Mouse (Mus musculus) midbrain, embryonic 15.5 days (tissue): ENCODE data around the gene Slc8a3. TPM values are rescaled to one million over a fixed set of nuclear protein-coding genes. Genes with fewer than 3 reads are reported as not detected.

Source experiments
- ATAC-seq: fragments of 200-750 bp; cut with Nextera tagmentation; replicated peaks from 2 replicates; pipeline ENCODE4 v1.8.0; 2017; ENCODE audit warnings: moderate TSS enrichment
- H3K27ac ChIP-seq: fragments of 300-500 bp; sonication (generic); 2 replicates; pipeline ENCODE4 v1.5.1; 2015; ENCODE audit warnings: mild to moderate bottlenecking, inconsistent platforms
- H3K27me3 ChIP-seq: fragments of 300-500 bp; sonication (generic); replicated peaks from 2 replicates; pipeline ENCODE4 v1.6.1; 2015; ENCODE audit warnings: inconsistent platforms
- H3K36me3 ChIP-seq: fragments of 300-500 bp; sonication (generic); replicated peaks from 2 replicates; pipeline ENCODE4 v1.6.1; 2015; ENCODE audit warnings: inconsistent platforms
- H3K4me1 ChIP-seq: fragments of 300-500 bp; sonication (generic); 2 replicates; pipeline ENCODE4 v1.6.1; 2015; ENCODE audit warnings: inconsistent platforms
- H3K4me2 ChIP-seq: fragments of 300-500 bp; sonication (generic); 2 replicates; pipeline ENCODE4 v1.6.1; 2015; ENCODE audit warnings: inconsistent platforms, mild to moderate bottlenecking, moderate library complexity
- H3K4me3 ChIP-seq: fragments of 300-500 bp; sonication (generic); 2 replicates; pipeline ENCODE4 v1.5.1; 2015; ENCODE audit warnings: mild to moderate bottlenecking, inconsistent platforms
- H3K9ac ChIP-seq: fragments of 300-500 bp; sonication (generic); 2 replicates; pipeline ENCODE4 v1.6.1; 2015; ENCODE audit warnings: mild to moderate bottlenecking, inconsistent platforms
- H3K9me3 ChIP-seq: fragments of 300-500 bp; sonication (generic); 2 replicates; pipeline ENCODE4 v1.6.1; 2016; ENCODE audit warnings: inconsistent platforms
- WGBS: fragments of 180-500 bp; shearing (Covaris S2); methylation state at CpG from one replicate; pipeline ENCODE4 v1.1.7; 2015; ENCODE audit warnings: mixed read lengths; 5-methylcytosine and 5-hydroxymethylcytosine counted together
- polyA plus RNA-seq: library from polyadenylated mRNA; unstranded; fragments of >200 nt; fragmentation: Nextera tagmentation; extraction: Ambion mirVana; gene quantifications from 2 replicates; pipeline ENCODE4 v1.2.1, GENCODE M21; 2015

Gene Slc8a3
- polyA plus RNA-seq, 1 experiment from 2014 or later = 9.5 TPM

DNA sequence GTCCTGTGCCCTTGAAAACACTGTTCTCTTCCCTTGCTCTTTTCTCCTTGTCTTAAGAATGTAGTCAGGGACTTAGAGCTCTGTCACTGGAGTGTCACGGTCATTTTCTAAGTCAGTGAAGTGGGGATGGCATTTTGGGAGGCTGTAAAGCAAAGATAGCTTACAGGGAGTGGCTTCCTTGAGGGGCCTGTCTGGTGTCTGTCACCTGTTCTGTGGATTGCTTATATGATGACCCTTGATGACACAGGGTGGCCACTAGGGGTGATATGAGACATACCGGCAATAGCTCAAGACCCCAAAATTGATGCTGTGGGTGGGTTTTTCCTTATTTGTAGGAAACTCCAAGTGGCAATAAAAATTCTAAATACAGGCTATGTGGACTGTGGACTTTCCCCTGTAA, 164.5 kb downstream of the Slc8a3 start:
- Histone ChIP-seq H3K4me2 (no peak overlapping the region), H3K27ac (no peak overlapping the region), H3K4me1 (peaks cover 7% of the 10 kb centered on the region; the same call in 1 of the 2 replicates), H3K9ac (no peak overlapping the region), H3K9me3 (no peaks in the 10 kb centered on the region), H3K4me3 (no peak overlapping the region), H3K27me3 (no peaks in the 10 kb centered on the region), H3K36me3 (no peaks in the 10 kb centered on the region)
- 74% methylated on average over 2 of the region's 2 CpGs for WGBS
- no peak for ATAC-seq

- H3K27me3 ChIP-seq = no peaks in the 10 kb centered on the region
- no peaks in the 10 kb centered on the region for H3K36me3 ChIP-seq
- peaks cover 7% of the 10 kb centered on the region; the same call in 1 of the 2 replicates for H3K4me1 ChIP-seq
- H3K4me2 ChIP-seq = no peak overlapping the region
- no peak overlapping the region for H3K27ac ChIP-seq
- H3K4me3 ChIP-seq = no peak overlapping the region
- no peak overlapping the region for H3K9ac ChIP-seq
- no peaks in the 10 kb centered on the region for H3K9me3 ChIP-seq
- ATAC-seq = no peak
- 95% methylated on average over 7 of the region's 7 CpGs for WGBS
Observed at GRCm38 (mm10) chr12:81168031-81168430, 164.9 kb downstream of the Slc8a3 start.

DNA sequence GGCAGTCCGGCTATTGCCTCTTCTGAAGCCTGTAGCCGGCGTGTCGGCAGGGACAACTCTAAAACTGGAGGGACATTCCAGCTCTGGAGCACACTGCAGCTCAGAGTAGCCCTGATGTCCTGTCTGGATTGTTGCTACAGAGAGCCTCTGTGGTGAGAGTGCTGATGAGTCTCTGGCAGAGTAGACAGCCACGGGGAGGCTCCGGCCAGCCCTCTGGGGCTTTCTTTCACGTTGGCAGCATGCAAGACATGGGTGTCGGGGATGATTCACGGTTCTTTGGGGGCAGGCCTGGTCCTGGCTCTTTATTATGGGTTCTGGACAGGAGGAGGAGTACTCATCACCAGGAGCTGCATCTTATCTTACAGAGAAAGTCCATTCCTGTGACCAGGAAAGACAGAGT, 165.8 kb downstream of the Slc8a3 start:
- Histone ChIP-seq H3K27ac (no peak overlapping the region), H3K9ac (no peak overlapping the region)

DNA sequence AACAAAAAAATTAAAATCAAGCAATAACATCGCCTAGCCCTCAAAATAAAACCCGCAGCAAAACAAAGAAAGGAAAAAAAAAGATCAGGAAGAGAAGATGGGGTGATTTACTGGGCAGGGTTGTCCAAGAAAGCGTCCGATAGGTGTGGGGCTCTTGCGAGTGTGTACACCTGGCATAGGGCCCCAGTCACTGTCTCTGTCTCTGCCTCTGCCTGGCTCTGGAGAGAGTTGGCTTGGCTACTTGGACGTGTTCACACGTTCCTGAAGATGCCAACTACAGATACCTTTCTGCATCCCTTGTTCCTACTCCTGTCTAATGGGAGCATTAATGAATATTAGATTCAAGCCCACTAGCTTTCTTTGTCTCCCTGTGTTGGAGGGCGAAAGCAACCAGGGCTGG, 166.4 kb downstream of the Slc8a3 start:
- WGBS = 83% methylated on average over 8 of the region's 8 CpGs
- Histone ChIP-seq H3K9ac (no peak overlapping the region), H3K36me3 (no peaks in the 10 kb centered on the region), H3K27me3 (no peaks in the 10 kb centered on the region), H3K27ac (no peak overlapping the region), H3K4me2 (no peak overlapping the region), H3K9me3 (no peaks in the 10 kb centered on the region), H3K4me1 (peaks cover 7% of the 10 kb centered on the region; the same call in 1 of the 2 replicates), H3K4me3 (no peak overlapping the region)
- no peak for ATAC-seq

More for the DNA sequence above, 165.8 kb downstream of the Slc8a3 start:
- 83% methylated on average over 9 of the region's 9 CpGs for WGBS
- Histone ChIP-seq H3K4me3 (no peak overlapping the region), H3K9me3 (no peaks in the 10 kb centered on the region), H3K4me1 (peaks cover 7% of the 10 kb centered on the region; the same call in 1 of the 2 replicates), H3K4me2 (no peak overlapping the region), H3K27me3 (no peaks in the 10 kb centered on the region), H3K36me3 (no peaks in the 10 kb centered on the region)
- no peak for ATAC-seq

DNA sequence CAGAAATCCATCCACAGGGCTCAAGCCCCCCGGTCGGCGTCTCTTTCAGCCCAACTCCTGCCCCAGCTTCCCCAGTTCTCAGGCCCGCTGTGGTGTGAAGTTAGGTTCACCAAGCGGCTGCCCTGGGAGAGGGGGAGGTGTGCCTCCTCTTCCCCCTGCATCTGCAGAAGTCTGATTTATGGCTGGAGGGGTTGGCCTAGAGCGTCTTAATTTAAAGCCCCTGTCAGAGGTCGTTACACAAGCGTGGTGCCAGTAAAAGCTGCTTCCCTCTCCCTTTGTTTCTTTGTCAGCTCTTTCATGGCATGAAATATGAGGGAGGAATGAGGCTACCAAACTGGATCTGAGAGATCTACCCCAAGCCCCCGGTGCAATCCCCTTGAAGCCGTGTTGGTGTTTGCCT, 166.9 kb downstream of the Slc8a3 start:
- H3K27ac ChIP-seq = no peak overlapping the region
- H3K4me1 ChIP-seq = peaks cover 7% of the 10 kb centered on the region; the same call in 1 of the 2 replicates
- H3K9ac ChIP-seq = no peak overlapping the region
- no peaks in the 10 kb centered on the region for H3K36me3 ChIP-seq
- H3K4me3 ChIP-seq = no peak overlapping the region
- no peak for ATAC-seq
- 16% methylated on average over 10 of the region's 10 CpGs for WGBS
- H3K9me3 ChIP-seq = no peaks in the 10 kb centered on the region
- H3K4me2 ChIP-seq = no peak overlapping the region
- no peaks in the 10 kb centered on the region for H3K27me3 ChIP-seq

GRCm38 (mm10) chr12:81163566-81163965, 169.4 kb downstream of the Slc8a3 start:
- Histone ChIP-seq H3K9me3 (no peaks in the 10 kb centered on the region), H3K4me2 (no peak overlapping the region), H3K4me3 (no peak overlapping the region), H3K9ac (no peak overlapping the region), H3K36me3 (no peaks in the 10 kb centered on the region), H3K27ac (no peak overlapping the region), H3K4me1 (peaks cover 7% of the 10 kb centered on the region; the same call in 1 of the 2 replicates), H3K27me3 (no peaks in the 10 kb centered on the region)
- no peak for ATAC-seq
- WGBS = 94% methylated on average over 3 of the region's 3 CpGs

GRCm38 (mm10) chr12:81163131-81163530, 169.8 kb downstream of the Slc8a3 start:
- H3K9me3 ChIP-seq = no peaks in the 10 kb centered on the region
- H3K36me3 ChIP-seq = no peaks in the 10 kb centered on the region
- H3K4me2 ChIP-seq = no peak overlapping the region
- no peak for ATAC-seq
- H3K4me1 ChIP-seq = peaks cover 7% of the 10 kb centered on the region; the same call in 1 of the 2 replicates
- H3K9ac ChIP-seq = no peak overlapping the region
- no peak overlapping the region for H3K27ac ChIP-seq
- 68% methylated on average over 3 of the region's 3 CpGs for WGBS
- H3K4me3 ChIP-seq = no peak overlapping the region
- H3K27me3 ChIP-seq = no peaks in the 10 kb centered on the region

DNA sequence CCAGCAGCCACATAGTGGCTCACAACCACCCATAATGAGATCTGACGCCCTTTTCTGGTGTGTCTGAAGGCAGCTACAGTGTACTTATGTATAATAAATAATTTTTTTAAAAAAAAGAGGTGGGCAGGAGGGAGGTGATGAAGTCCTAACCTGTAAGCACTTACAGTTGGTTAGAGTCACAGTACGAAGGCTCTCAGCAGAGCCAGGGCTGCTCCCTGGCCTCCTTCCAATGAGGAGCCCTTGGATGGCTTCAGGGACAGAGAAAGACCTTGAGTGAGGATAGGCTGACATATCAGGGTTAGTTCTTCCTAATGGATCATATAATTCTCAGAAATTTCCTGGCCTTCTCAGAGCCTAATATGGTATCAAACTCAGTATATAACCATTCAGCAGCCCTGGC, 171.7 kb downstream of the Slc8a3 start:
- Histone ChIP-seq H3K4me1 (peaks cover 7% of the 10 kb centered on the region; the same call in 1 of the 2 replicates), H3K36me3 (no peaks in the 10 kb centered on the region), H3K27me3 (no peaks in the 10 kb centered on the region), H3K9ac (no peak overlapping the region), H3K9me3 (no peaks in the 10 kb centered on the region), H3K27ac (no peak overlapping the region), H3K4me3 (no peak overlapping the region), H3K4me2 (no peak overlapping the region)
- ATAC-seq = no peak
- 89% methylated on average over 2 of the region's 2 CpGs for WGBS

DNA sequence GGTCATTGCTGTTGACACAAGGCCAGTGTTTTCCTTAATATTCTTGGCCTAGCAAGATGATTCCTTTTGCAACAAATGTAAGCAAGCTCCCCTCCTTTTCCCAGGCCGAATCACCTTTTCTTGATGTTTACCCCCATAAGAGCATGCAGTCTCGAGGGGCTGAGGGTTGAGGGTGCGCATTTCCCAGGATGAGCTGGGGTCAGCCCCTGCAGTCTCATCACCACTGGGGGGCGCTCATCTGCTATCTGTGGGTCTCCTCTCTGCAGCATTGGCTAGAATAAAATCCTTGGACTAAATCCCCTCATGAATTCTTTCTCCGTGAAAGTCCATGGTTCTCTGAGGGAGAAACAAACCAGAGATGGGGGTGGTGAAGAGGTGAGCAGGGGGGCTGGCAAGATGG, 172.1 kb downstream of the Slc8a3 start:
- ATAC-seq = no peak
- no peaks in the 10 kb centered on the region for H3K27me3 ChIP-seq
- H3K4me3 ChIP-seq = no peak overlapping the region
- H3K27ac ChIP-seq = no peak overlapping the region
- WGBS = 57% methylated on average over 5 of the region's 5 CpGs
- peaks cover 2% of the 10 kb centered on the region; the same call in 1 of the 2 replicates for H3K4me1 ChIP-seq
- H3K9me3 ChIP-seq = no peaks in the 10 kb centered on the region
- H3K36me3 ChIP-seq = no peaks in the 10 kb centered on the region
- no peak overlapping the region for H3K9ac ChIP-seq
- no peak overlapping the region for H3K4me2 ChIP-seq

GRCm38 (mm10) chr12:81160425-81160824, 172.6 kb downstream of the Slc8a3 start:
- H3K9ac ChIP-seq = no peak overlapping the region
- 93% methylated on average over 3 of the region's 3 CpGs for WGBS
- no peaks in the 10 kb centered on the region for H3K4me1 ChIP-seq
- no peaks in the 10 kb centered on the region for H3K9me3 ChIP-seq
- no peaks in the 10 kb centered on the region for H3K27me3 ChIP-seq
- H3K27ac ChIP-seq = no peak overlapping the region
- H3K36me3 ChIP-seq = no peaks in the 10 kb centered on the region
- no peak for ATAC-seq
- no peak overlapping the region for H3K4me3 ChIP-seq
- H3K4me2 ChIP-seq = no peak overlapping the region

DNA sequence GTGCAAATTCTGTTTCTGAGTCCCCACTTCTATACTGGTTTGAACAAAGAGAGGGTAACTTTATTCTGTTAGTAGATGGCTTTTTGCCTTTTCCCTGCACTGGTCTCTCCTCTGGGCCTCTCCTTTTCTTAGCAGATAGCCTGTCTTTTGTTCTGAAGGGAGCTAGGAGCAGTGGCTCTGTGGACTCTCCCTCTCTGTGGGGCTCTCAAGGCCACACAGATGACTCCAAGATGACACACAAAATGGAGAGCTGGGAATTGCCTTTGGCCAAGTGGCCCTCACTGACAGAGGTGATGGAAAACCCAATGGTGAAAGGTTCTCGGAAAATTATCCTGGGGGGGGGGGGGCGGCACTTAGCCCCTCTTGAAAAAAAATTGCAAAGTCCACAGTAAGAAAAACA, 173.0 kb downstream of the Slc8a3 start:
- 89% methylated on average over 2 of the region's 2 CpGs for WGBS
- Histone ChIP-seq H3K4me2 (no peak overlapping the region), H3K4me1 (no peaks in the 10 kb centered on the region), H3K36me3 (no peaks in the 10 kb centered on the region), H3K9ac (no peak overlapping the region), H3K27me3 (no peaks in the 10 kb centered on the region), H3K9me3 (no peaks in the 10 kb centered on the region), H3K4me3 (no peak overlapping the region), H3K27ac (no peak overlapping the region)
- no peak for ATAC-seq

DNA sequence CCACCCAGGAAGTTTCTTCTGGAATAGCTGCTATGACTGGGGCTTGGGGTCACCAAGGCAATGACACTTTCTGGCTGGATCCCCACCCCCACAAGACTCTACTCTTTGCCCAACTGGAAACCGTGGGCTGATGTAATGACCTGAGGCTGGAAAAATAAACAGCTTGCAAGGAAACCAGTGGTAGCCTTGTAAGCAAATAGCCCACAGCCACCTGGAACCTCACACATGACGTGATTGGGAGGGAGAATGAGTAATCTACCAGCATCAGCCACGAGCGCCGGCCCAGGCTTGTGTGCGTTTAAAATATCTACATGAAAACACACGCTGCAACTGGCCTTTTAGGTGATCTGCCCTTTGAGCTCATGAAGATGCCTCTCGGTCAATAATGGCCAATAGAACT, 176.1 kb downstream of the Slc8a3 start:
- Histone ChIP-seq H3K9ac (no peak overlapping the region), H3K27me3 (no peaks in the 10 kb centered on the region), H3K36me3 (no peaks in the 10 kb centered on the region), H3K9me3 (no peaks in the 10 kb centered on the region), H3K4me2 (no peak overlapping the region), H3K4me1 (no peaks in the 10 kb centered on the region), H3K27ac (no peak overlapping the region), H3K4me3 (no peak overlapping the region)
- no peak for ATAC-seq
- 92% methylated on average over 8 of the region's 8 CpGs for WGBS

GRCm38 (mm10) chr12:81155675-81156074, 177.3 kb downstream of the Slc8a3 start:
- no peak overlapping the region for H3K27ac ChIP-seq
- no peaks in the 10 kb centered on the region for H3K36me3 ChIP-seq
- no peak for ATAC-seq
- H3K4me2 ChIP-seq = no peak overlapping the region
- H3K9me3 ChIP-seq = no peaks in the 10 kb centered on the region
- no peak overlapping the region for H3K4me3 ChIP-seq
- no peak overlapping the region for H3K9ac ChIP-seq
- H3K27me3 ChIP-seq = no peaks in the 10 kb centered on the region
- H3K4me1 ChIP-seq = no peaks in the 10 kb centered on the region
- 88% methylated on average over 6 of the region's 6 CpGs for WGBS
